Mouse (Mus musculus) forebrain, postnatal 0 days (tissue): Measurements from ENCODE around the gene Dock2. TPM values are rescaled to one million over a fixed set of nuclear protein-coding genes. Genes with fewer than 3 reads are reported as not detected.

Experiments used
- ATAC-seq: fragments of 200-750 bp; cut with Nextera tagmentation; 2 replicates; pipeline ENCODE4 v1.8.0; 2017; ENCODE audit warnings: mild to moderate bottlenecking, moderate library complexity
- DNase-seq: peaks from one replicate; pipeline ENCODE4 v3.0.0-alpha.2; 2015
- H3K27ac ChIP-seq: fragments of 300-500 bp; sonication (generic); 2 replicates; pipeline ENCODE4 v1.5.1; 2014; ENCODE audit warnings: low read depth, mild to moderate bottlenecking, antibody characterized with exemption, low read length, moderate library complexity, mixed read lengths
- H3K27me3 ChIP-seq: fragments of 300-500 bp; sonication (generic); 2 replicates; pipeline ENCODE4 v1.6.1; 2014; ENCODE audit warnings: mild to moderate bottlenecking, low read length, mixed read lengths; ENCODE audit not compliant: insufficient read depth
- H3K36me3 ChIP-seq: fragments of 300-500 bp; sonication (generic); 2 replicates; pipeline ENCODE4 v1.6.1; 2014; ENCODE audit warnings: mild to moderate bottlenecking, moderate library complexity; ENCODE audit not compliant: insufficient read depth
- H3K4me1 ChIP-seq: fragments of 300-500 bp; sonication (generic); 2 replicates; pipeline ENCODE4 v1.6.1; 2014; ENCODE audit warnings: antibody characterized with exemption; ENCODE audit not compliant: insufficient read depth
- H3K4me2 ChIP-seq: fragments of 300-500 bp; sonication (generic); 2 replicates; pipeline ENCODE4 v1.6.1; 2014; ENCODE audit warnings: low read depth, mild to moderate bottlenecking, moderate library complexity
- H3K4me3 ChIP-seq: fragments of 300-500 bp; sonication (generic); 2 replicates; pipeline ENCODE4 v1.5.1; 2014; ENCODE audit warnings: low read depth, low read length, mixed read lengths
- H3K9ac ChIP-seq: fragments of 300-500 bp; sonication (generic); 2 replicates; pipeline ENCODE4 v1.6.1; 2014; ENCODE audit warnings: mild to moderate bottlenecking
- H3K9me3 ChIP-seq: fragments of 300-500 bp; sonication (generic); 2 replicates; pipeline ENCODE4 v1.6.1; 2016; ENCODE audit warnings: low read length
- CTCF ChIP-seq: sonication (generic); IDR thresholded peaks from 2 replicates; pipeline ENCODE4 v1.5.1; 2016; ENCODE audit warnings: antibody characterized with exemption, control low read depth, low read depth
- WGBS: fragments of 180-500 bp; shearing (Covaris S2); extraction: QIAGEN DNeasy Blood & Tissue Kit; methylation state at CpG from one replicate; pipeline ENCODE4 v1.1.7; 2014; 5-methylcytosine and 5-hydroxymethylcytosine counted together
- polyA plus RNA-seq: library from polyadenylated mRNA; unstranded; fragments of >200 nt; fragmentation: Nextera tagmentation; extraction: Ambion mirVana; gene quantifications from 2 replicates; pipeline ENCODE4 v1.2.1, GENCODE M21; 2015
- total RNA-seq: library from RNA; depleted of rRNA; stranded (reverse); fragments of >200 nt; gene quantifications from 2 replicates; pipeline ENCODE4 v1.2.3, GENCODE M21; 2014

Gene Dock2
- total and polyA plus RNA-seq, 2 experiments from 2014 or later, result 0.63 to 2.3 TPM

DNA sequence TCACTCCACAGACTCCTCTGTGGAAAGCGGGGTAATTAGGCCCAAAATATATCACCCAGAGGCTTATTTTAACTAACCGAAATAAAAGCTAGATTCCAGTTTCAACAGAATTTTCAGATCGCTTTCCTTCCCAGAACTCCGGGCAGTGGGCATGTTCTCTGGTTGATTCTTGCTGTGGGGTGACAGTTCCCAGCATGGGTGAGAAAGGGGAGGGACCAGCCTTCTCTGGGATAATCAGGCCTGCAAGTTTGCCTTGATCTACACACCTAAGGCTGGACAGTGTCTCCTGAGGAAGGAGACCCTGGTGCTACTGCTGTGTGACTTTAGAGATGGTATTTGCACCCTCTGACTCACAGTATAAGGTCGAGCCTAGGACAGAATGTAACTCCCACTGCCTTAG lies 352.3 kb downstream of the Dock2 start:
- H3K9ac ChIP-seq, result no peak overlapping the region
- no peak for DNase-seq
- no peaks in the 10 kb centered on the region for H3K27me3 ChIP-seq
- no peaks in the 10 kb centered on the region for H3K9me3 ChIP-seq
- TF ChIP-seq CTCF, result no peak
- WGBS, result 80% methylated on average over 5 of the region's 5 CpGs
- H3K27ac ChIP-seq, result no peak overlapping the region
- H3K4me1 ChIP-seq, result no peaks in the 10 kb centered on the region
- no peak overlapping the region for H3K4me2 ChIP-seq
- no peak for ATAC-seq
- H3K36me3 ChIP-seq, result no peaks in the 10 kb centered on the region
- H3K4me3 ChIP-seq, result no peak overlapping the region

DNA sequence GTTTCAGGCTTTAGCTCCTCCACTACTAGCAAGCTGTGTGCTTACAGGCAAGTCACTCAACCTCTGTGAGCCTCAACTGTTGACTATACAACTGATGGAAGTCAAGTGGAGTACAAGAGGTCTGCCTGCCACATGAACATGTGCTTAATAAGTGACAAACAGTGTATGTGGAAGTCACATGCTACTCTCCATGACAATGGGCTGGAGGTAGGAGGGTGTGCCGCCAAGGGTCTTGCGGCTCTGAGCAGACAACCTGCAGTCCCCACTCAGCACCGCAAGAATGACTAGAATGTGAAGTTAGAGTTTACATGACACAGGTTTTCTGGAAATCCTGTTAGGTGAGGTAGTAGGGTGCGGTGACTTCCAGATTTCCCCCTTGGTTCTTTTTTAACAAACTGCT lies 352.8 kb downstream of the Dock2 start:
- Histone ChIP-seq H3K36me3 (no peaks in the 10 kb centered on the region), H3K9me3 (no peaks in the 10 kb centered on the region), H3K4me3 (no peak overlapping the region), H3K27ac (no peak overlapping the region), H3K4me2 (no peak overlapping the region), H3K9ac (no peak overlapping the region), H3K4me1 (no peaks in the 10 kb centered on the region), H3K27me3 (no peaks in the 10 kb centered on the region)
- WGBS, result 82% methylated on average over 4 of the region's 4 CpGs
- TF ChIP-seq CTCF, result no peak
- ATAC-seq (no peak), DNase-seq (no peak)

DNA sequence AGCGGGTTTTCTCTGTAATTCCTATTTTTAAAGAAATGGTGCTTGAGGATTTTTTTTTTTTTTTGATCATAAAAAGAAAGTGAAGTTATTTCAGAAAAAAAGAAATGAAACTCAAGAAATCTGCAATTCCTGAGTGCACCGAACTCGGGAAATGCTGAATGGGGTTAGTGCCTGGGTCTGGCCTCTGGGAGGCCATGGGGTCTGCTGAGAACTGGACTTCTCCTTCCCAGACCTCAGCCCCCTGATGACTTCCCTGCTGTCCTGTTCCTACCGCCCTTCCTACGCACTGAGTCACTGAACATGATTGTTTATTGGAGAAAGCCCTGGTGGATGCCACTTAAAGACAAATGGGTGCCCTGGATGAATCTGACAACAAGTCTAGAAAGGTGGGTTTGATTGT lies 356.5 kb downstream of the Dock2 start:
- H3K27me3 ChIP-seq, result no peaks in the 10 kb centered on the region

DNA sequence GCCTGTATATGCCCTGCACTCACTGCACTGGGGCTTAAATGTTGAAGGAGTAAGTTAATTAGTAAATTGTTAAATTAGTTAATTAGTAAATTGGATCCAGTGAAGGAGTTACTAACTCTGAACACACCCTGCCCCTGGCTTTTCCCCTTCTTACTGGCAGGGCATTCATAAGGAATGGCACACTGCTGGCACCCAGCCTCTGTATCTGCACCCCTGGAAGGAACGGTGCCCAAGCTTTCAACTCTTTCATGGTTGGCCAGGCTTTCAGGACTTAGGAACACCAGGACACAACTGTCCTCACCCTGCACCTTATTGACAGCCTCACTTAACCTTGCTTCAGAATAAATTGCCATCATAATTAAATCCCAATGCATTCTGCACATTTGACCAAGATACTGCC lies 359.1 kb downstream of the Dock2 start:
- H3K27ac ChIP-seq, result no peak overlapping the region
- H3K36me3 ChIP-seq, result no peaks in the 10 kb centered on the region; the same call in 1 of the 2 replicates
- no peaks in the 10 kb centered on the region for H3K4me1 ChIP-seq
- 50% methylated on average over 1 of the region's 1 CpGs for WGBS
- TF ChIP-seq CTCF, result no peak
- H3K4me2 ChIP-seq, result no peak overlapping the region
- ATAC-seq (no peak), DNase-seq (no peak)
- H3K4me3 ChIP-seq, result no peak overlapping the region
- no peak overlapping the region for H3K9ac ChIP-seq
- H3K27me3 ChIP-seq, result no peaks in the 10 kb centered on the region
- H3K9me3 ChIP-seq, result no peaks in the 10 kb centered on the region

More for the DNA sequence above, 356.5 kb downstream of the Dock2 start:
- ATAC-seq (no peak), DNase-seq (no peak)
- 89% methylated on average over 5 of the region's 5 CpGs for WGBS
- Histone ChIP-seq H3K4me1 (no peaks in the 10 kb centered on the region), H3K27ac (no peak overlapping the region), H3K4me2 (no peak overlapping the region), H3K9me3 (no peaks in the 10 kb centered on the region), H3K9ac (no peak overlapping the region), H3K4me3 (no peak overlapping the region), H3K36me3 (no peaks in the 10 kb centered on the region)
- TF ChIP-seq CTCF, result no peak

DNA sequence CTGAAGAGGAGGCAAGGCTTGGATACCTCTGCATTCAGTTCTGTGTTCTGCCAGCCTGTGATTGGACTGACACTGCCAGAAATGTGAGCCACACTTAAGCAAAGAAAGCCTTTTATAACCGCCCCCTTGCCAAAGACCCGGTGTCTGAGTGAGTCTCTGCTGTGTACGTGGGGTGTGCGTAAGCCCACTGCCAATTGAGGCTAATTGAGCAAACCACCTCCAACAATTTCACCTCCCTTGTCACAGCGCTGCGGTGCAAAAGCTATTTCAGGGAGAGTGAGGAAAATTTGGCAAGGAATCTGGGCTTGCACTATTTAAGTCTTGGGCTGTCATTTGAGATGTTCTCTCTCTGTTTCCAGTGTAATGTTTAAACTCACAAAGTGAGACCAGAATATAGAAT lies 362.6 kb downstream of the Dock2 start:
- Histone ChIP-seq H3K9me3 (no peaks in the 10 kb centered on the region), H3K9ac (no peak overlapping the region), H3K4me3 (no peak overlapping the region), H3K27ac (no peak overlapping the region), H3K36me3 (no peaks in the 10 kb centered on the region; the same call in 1 of the 2 replicates), H3K4me2 (no peak overlapping the region), H3K4me1 (no peaks in the 10 kb centered on the region), H3K27me3 (no peaks in the 10 kb centered on the region)
- DNase-seq (peak; percentile 28), ATAC-seq (peak; percentile 61)
- no peak for TF ChIP-seq CTCF
- 25% methylated on average over 6 of the region's 6 CpGs for WGBS

DNA sequence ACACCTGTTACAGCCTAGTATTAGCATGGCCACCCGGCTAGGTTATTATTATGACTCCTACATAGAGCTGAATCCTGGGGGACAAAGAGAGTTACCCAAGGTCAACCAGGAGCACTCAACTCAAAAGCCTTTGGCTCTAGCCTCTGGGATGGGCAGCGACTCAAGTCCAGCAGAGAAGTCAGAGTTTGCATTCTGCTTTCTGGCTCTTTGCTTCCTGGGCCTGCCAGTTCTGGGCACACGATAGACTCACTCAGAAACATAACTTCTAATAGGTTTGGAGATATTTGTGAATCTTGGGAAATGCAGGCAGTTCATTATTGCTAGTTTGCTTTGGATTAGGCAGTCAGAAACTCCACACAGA lies 367.1 kb downstream of the Dock2 start:
- no peak for DNase-seq
- Histone ChIP-seq H3K27me3 (no peaks in the 10 kb centered on the region), H3K4me2 (no peak overlapping the region), H3K36me3 (no peaks in the 10 kb centered on the region; the same call in 1 of the 2 replicates), H3K9ac (no peak overlapping the region), H3K4me1 (no peaks in the 10 kb centered on the region), H3K27ac (no peak overlapping the region), H3K4me3 (no peak overlapping the region), H3K9me3 (no peaks in the 10 kb centered on the region)
- no peak for TF ChIP-seq CTCF
- ATAC-seq, result peak; percentile 16; the same call in 1 of the 2 replicates
- WGBS, result 55% methylated on average over 3 of the region's 3 CpGs

DNA sequence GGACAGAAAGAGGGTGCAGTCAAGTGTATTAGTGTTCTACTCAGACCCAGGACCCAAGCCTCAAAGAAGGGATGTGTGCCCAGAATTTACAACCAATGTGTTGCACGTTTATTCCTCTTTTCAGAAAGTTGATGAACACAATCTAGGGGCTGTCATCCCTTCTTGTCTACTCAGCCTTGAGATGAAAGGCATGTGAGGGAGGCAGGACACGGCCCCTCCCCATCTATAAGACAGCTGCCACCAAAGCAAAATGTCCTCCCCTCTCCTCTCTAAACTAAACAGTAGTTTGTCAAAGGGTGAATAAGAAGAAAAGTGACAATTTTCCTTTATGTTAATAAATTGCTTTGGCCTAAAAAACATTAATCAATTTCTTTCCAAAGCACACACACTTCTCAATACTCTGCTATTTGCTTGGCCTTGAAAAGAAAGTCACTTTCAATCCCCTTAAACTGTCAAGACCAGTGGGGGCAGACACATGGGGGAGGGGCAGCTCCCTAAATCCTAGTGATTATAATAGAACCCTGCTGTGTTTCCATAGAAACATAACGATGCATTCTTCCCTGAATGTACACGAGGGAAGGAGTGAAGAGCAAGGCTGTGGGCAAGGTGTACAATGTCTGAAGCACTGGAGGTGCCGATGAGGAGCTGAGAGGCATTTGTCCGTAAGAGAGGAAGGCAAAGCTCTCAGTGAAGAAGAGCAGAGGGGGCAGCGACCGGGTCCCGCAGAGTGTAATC lies 367.6 kb downstream of the Dock2 start:
- no peaks in the 10 kb centered on the region for H3K4me1 ChIP-seq
- no peak overlapping the region for H3K4me2 ChIP-seq
- DNase-seq, result peak; percentile 35
- 21% methylated on average over 9 of the region's 9 CpGs for WGBS
- no peaks in the 10 kb centered on the region; the same call in 1 of the 2 replicates for H3K36me3 ChIP-seq
- H3K27me3 ChIP-seq, result no peaks in the 10 kb centered on the region
- H3K4me3 ChIP-seq, result no peak overlapping the region
- peak; percentile 59 for ATAC-seq
- H3K9me3 ChIP-seq, result no peaks in the 10 kb centered on the region
- no peak overlapping the region for H3K9ac ChIP-seq
- no peak overlapping the region for H3K27ac ChIP-seq
- no peak for TF ChIP-seq CTCF
